Mouse (Mus musculus) inflammation-experienced regulatory T-cells (primary cell): ENCODE measurements around the gene Wdr24. TPM values are rescaled to one million over a fixed set of nuclear protein-coding genes. Genes with fewer than 3 reads are reported as not detected.

ENCODE experiments used
- polyA plus RNA-seq, 2 experiments: library from polyadenylated mRNA; unstranded; fragments of 100-300 nt; shearing (Covaris generic); gene quantifications; one replicate each; pipeline ENCODE4 v1.2.1; 2017

Gene Wdr24
- polyA plus RNA-seq: 10 to 100 TPM; 31.4 to 36.3 TPM

DNA sequence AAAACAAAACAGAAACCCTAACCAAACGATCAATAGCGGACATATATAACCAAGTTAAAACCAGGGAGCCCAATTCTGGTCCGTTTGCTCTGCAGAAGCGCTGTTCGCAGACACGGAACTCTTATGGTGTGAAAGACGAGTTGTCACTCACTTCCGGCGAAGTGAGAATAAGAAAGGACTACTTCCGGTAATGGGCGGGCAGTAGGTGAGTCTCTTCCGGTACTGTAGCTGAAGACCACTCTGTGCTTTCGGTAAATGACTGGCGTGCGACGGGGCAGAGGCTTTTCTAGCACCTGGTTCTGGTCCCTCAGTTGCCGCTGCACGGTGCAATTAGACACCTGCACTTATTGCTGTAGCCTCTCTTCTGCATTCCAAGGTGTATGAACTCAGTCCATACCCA, at the start of gene Wdr24:
TSS of gene Wdr24 (plus strand) at position 176 of the 400 bp plus-strand sequence.

DNA sequence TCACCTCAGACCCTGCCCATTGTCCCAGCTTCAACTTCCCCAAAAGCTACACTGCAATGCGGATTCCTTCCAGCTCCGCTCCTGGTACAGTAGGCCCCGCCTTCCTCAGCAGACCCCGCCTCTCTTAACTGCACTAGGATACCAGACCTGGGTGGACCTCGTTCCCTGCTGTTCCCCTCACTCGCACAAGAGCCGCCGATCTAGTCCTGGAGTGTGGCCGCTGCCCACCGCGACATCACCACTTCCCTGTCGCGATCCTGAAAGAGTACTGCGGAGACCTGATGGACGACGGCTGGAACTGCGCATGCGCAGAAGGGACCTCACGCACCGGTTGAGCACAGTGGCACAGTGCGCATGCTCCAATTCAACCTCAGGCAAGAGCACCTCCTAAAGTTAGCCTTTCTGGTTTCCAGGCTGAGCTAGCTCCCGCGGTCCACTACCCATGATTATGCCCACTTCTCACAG, 38.1 kb upstream of the Wdr24 start, which contains the start of gene Haghl:
TSS of gene Haghl (minus strand) at position 393 of the 465 bp plus-strand sequence.

DNA sequence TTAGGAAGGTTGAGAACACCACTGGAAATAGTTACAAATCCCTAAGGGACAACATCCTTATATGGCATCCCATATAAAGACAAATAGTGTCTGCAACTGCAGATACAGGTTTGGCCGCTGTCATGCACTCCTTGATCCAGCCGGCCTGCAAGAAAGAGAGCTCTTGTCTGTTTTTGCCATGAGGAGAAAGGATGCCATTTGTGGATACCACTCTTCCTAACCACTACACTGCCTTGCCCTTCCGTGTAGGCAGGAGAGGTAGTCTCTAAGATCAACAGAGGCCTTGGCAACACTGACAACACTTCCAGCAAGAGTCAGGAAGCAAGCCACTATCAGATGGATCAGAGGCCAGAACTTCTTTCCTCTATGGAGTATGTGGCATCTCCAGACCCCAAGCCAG, 37.1 kb upstream of the Wdr24 start, which contains the start of gene Ccdc78:
TSS of gene Ccdc78 (plus strand) at position 301 of the 400 bp plus-strand sequence.

DNA sequence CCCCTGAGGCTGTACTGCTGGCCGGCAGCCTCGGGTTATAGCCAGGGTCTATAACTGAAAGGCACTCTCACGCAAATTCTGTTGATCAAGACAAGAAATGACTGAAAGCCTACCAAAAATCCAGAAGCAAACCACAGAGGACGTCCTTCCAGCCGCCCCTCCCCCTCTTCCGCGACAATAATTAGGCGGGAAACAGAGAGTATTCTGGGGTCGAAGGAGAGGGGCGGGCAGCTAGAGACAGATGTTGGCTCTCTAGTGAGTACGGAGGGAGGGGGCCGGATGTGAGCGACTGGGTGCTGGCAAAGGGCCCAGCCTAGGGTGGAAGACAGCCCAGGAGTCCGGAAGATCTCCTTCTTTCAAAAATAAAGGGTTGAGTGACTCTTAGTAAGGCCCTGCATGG, 30.8 kb upstream of the Wdr24 start, which contains the start of gene Fam173a:
TSS of gene Fam173a (minus strand) at position 287 of the 400 bp plus-strand sequence.

DNA sequence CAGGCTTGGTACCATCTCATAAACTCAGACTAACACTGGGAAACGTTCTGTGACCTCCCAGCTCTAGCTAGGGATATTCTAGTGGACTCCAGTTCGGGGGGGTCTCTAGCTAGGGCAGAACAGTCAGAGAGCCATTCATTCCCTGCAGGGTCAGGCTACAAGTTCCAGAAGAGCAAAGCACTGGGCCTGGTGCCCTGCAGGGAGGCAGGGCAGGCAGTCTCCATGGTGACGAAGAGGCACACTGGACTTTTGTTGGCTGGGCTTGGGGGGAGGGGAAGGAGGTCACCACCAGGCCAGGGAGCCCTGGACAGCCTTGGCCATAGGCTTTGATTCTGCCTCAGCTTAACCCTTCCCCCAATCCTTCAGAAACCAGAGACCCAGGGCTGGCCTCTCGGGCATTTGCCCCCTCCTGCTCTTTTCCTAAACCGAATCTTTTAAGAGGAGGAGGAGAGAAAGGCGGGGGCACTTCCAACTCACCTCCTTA, 27.8 kb upstream of the Wdr24 start, which contains the start of gene AC134908.4:
TSS of gene AC134908.4 (minus strand) at position 51 of the 484 bp plus-strand sequence.

DNA sequence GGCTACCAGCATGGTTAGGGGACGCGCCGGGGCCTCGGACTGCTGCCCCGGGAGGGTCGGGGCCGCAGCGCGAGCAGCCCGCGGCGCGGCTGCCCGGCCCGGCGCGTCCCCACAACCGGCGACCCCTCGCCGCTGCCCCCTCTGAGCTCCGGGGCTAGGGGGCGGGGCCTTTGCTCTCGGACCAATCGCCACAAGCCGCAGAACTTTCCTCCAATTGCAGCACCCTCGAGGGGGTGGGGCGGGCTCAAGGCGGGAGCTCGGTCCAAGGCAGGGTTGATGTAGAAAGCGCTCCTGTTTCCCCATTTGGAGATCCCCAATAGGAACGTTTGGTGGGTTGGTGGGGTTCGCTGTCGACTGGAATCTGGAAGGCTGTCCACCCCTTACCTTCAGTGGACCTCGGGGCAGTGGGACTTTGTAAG, 26.5 kb upstream of the Wdr24 start, which contains the start of gene Metrn:
TSS of gene Metrn (minus strand) at position 186 of the 419 bp plus-strand sequence.

DNA sequence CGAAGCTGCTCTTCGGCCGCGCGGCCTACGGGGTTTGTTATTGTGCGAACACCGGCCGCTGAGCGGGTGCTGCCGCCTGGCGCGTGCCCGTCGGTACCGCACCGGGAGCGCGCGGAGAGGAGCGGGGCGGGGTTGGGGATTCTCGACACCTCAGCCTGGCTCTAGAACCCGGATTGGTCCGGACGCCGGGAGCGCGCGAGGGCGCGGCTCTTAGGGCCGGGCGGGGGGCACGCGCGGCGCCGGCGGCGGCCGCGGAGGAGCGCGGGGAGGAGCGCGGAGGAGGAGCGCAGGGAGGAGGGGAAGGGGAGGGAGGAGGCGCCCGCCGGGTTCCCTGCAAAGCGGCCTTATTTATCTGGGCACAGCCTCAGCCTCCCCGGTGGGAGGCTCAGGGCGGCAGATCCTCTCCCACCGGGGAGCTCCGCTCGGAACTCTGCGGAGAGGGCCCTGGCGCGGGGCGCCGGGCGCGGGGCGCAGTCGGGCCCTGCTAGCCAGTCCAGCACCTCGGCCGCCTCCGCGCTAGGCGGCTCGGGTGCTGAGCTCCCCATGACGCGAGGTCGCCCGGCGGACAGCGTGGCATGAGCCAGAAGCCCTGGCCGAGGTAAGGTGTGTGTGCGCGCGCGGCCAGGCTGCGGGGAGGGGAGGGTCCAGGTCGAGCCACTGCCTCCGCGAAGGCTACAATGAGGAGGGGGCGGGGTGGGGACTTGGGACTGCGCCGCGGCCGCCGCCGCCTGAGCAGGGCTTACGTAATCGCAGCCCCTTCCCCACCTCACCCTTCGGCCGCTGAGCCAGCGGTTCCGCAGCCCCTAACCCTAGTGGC, 14.4 kb upstream of the Wdr24 start, which contains the start of gene Fbxl16:
TSS of gene Fbxl16 (plus strand) at position 297 of the 817 bp plus-strand sequence.

DNA sequence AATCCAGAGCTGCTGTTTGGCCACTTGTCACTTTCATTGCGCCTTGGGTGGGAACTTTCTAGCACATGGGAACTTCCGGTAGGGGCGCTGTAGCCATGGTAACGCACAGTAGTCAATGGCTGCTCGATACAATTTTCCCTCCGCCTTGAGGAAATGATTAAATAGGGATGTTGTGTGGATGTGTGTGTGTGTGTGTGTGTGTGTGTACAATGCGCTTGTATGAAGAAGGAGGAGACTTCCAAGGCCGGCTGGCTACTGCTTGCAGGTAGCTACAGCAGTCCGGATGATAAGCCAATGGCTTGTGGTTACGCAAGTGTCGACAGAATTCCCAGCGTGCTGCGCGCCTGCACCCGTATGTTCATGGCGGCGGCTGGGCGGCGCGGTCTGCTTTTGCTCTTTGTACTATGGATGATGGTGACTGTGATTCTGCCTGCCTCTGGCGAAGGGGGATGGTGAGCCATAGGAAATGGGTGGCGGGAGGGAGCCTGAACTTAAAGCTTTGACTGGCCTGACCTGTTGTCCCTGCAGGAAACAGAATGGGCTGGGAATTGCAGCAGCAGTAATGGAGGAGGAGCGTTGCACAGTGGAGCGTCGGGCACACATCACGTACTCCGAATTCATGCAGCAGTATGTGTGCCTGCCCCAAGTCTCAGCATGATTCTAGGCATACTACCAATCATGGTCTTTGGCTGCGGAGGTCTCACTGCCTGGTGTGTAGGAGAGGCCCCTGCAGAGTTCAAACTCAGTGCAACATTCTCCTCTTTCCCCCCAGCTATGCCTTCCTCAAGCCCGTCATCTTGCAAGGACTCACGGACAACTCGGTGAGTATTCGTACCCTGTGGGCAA, 5.5 kb downstream of the Wdr24 start, which contains the start of gene Jmjd8:
TSS of gene Jmjd8 (plus strand) at position 156 of the 846 bp plus-strand sequence.

DNA sequence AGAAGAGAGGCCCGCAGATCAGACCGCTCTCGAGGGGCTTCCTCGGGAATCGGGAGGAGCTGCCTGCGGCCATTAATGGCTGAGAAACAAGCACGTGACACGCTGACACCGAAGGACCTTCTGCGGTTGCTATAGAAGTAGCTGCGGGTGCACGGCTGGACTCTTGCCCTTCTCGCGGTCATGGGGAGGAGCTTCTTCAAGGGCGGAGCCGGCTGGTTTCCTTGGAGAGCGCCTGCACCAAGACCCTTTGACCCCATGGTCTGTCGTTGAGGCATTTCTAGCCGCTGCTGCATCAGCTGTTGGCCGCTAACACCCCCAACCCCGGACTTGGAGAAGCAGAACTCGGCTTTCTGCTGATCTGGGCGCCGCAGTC, 9.8 kb downstream of the Wdr24 start, which contains the start of gene Stub1:
TSS of gene Stub1 (minus strand) at position 114 of the 373 bp plus-strand sequence.

DNA sequence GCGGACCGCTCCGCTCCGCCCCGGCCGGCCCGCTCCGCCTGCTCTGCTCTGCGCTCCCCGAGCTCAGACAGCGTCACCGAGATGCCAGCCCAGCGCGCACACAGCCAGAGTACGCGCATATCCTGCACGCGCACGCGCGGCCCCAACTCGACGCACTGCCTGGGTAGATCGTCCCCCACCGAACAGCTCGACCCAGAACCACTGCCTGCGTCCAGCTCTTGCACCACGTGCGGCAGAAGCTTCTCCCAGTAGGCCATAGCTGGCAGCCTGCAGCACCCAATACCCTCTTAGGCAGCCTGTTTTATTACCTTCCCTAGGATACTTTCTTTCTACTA, 13.6 kb downstream of the Wdr24 start, which contains the start of gene Rhbdl1:
TSS of gene Rhbdl1 (minus strand) at position 220 of the 335 bp plus-strand sequence.

DNA sequence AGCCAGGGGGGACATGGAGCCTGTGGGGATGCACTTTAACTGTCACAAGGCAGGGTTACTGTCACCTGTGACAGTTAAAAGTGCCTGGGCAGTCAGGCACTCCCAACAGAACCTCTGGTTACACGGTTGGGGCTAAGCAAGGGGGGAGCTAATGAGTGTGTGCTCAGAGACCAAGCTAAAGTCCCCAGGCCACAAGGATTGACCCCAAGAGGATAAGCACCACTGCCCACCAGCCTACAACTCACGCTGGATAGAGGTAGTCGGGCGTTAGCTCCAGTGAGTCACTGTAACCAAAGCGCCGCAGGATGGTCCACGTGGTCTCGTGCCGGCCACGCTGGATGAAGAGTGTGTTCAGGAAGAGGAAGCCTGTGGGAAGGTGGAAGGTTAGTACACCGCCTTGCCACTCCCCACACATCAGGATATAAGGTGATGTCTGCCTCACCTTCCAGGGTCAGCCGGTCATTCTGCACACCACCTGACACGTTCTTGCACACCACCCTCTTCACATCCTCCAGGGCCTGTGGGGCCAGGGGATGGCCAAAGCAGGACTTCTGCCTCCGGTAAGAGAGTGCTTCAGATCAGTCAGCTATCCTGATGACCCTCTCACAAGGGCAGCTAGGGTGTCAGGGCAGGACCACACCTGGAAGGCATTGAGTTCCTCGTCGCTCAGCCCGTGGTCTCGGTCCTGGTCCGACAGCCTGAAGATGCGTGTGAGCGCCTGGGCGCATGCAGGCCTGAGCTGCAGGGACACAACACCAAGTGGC, 17.9 kb downstream of the Wdr24 start, which contains the start of gene Gm20683:
TSS of gene Gm20683 (minus strand) at position 647 of the 764 bp plus-strand sequence.

DNA sequence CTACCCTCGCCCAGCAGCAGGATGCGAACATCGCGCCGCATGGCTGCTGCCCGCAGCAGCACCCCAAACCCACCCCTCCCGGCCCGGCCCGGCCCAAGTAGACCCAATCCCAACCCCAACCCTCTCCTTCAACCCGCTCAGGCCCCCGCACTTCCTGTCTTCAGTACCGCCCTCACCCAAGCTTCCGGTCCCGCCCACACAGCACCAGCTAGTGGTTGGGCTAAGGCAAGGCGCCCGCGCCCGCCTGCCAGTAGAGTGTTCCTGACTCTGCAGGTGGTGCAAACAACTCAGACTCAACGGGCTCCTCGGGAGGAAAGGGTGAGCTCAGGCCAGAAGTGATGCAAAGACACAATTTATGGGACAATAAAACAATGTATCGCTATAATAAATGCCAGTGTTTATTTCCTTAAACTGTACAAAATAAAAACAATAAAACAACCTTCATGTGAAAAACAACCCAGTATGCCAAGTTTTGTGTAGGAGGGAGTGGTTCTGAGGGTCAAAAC, 21.0 kb downstream of the Wdr24 start, which contains the start of gene Rhot2:
TSS of gene Rhot2 (minus strand) at position 456 of the 506 bp plus-strand sequence.

DNA sequence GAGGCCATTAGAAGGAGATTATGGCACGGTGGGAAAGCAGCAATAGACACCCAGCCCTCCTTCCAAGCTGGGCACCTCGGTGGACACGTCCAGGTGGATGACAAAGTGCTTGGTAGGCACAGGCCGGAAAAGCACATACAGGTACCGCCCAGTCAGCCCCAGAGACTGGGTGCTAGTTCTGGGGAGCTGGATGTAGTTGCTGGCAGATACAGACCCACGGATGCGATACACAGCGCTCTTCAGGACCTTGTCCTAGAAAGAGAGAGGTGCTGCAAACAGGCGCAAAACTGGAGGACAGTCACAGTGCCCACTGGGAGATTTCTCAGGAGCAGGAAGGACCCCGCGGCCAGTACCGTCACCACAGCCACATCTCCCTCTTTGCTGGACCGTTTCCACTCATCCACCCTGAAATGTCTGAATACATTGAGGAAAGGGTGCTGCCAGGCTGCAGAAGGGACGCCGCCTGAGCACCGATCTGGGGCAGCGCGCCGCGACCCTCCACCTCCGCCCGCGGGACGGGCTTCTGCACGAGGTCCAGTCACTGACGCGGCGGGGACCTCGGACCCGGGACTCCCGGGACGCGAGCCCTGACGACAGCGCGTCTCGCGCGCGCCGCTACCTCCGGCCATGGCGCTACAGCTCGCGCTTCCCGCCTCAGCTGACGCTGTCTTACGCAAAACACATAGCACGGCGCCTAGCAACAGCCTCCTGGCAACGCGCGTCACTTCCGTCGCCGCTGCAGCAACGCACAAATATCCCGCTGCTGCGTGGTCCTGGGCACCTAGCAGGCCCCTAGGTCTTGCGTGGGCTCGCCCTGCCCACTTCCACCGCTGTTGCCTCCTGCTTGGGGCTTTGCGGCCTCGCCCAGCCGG, 37.6 kb downstream of the Wdr24 start, which contains the start of gene Wdr90:
TSS of gene Wdr90 (minus strand) at position 670 of the 872 bp plus-strand sequence.

DNA sequence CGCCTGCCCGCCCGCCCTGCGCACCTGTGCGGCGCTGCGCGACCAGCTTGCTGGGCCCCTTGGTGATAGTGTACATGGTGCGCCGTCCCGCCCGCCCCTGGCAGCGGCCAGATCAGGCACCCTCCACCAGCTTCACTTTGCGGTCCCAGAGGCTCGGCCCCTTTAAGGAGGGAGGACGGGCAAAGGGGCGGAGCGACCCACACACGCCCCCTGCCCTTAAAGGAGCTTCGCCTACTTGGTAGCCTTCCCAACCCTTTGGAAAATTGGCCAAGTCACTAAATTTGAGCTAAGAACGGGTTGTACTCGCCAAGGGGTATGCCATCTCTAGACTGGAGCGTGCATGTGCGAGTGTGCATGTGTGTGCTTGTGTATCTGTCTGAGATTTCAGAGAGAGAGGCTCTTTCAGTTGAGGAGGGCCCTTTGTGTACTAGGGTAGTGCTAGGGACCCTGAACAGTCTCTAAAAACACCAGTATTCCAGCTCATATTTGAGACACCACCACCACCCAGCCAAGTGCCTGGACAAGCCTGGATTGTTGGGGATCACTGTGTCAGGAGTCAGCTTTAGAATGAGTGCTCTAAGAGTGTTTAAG, 45.3 kb downstream of the Wdr24 start, which contains the start of gene Mcrip2:
TSS of gene Mcrip2 (minus strand) at position 164 of the 591 bp plus-strand sequence.

DNA sequence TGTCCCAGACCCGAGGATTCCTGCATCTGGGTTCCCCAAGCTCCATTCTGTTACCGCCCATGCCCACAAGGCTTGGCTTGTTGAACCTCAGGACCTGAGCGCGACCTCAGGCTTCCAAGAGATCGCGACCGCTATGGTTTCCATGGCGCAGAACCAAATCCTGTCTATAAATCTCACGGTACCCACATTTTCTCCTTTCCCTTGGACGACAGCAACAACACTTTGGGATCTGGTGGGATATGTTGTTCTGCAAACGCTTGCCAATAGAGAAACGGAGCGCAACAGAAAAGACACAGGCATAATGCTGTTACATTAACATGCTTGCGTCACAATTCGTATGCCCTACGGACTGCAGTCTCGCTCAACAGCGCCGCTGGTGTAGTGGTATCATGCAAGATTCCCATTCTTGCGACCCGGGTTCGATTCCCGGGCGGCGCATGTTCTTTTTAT, 51.3 kb downstream of the Wdr24 start, which contains the start of gene Mettl26:
TSS of gene Mettl26 (plus strand) at position 354 of the 450 bp plus-strand sequence.

